Mouse (Mus musculus) layer of hippocampus, adult 18-20 months (tissue): ENCODE measurements around the gene Ushbp1. TPM values are rescaled to one million over a fixed set of nuclear protein-coding genes. Genes with fewer than 3 reads are reported as not detected.
"Not testable (repeated sequence)": the region's sequence is repeated elsewhere in the genome, so short reads cannot be mapped to it uniquely, and the experiment has no call there.

ENCODE experiments used
- DNase-seq, 2 experiments: peaks; one replicate each; pipeline ENCODE4 v3.0.0; 2022; ENCODE audit warnings: low spot score in 2 of 2
- total RNA-seq, 2 experiments: library from RNA; stranded (reverse); gene quantifications; 2 replicates each; pipeline ENCODE4 v1.2.3; 2021

The Ushbp1 gene
- total RNA-seq, 2 experiments from 2014 or later = 3.3 TPM

- DNase-seq = peak; percentile 97 to 99
Observed at GRCm38 (mm10) chr8:71371236-71371848, 24.3 kb downstream of the Ushbp1 start, which contains the start of gene Ocel1. Gene Ocel1, plus strand, starts transcription at chr8:71371298.

GRCm38 (mm10) chr8:71370711-71371235 lies 24.8 kb downstream of the Ushbp1 start:
- DNase-seq = no peak

DNA sequence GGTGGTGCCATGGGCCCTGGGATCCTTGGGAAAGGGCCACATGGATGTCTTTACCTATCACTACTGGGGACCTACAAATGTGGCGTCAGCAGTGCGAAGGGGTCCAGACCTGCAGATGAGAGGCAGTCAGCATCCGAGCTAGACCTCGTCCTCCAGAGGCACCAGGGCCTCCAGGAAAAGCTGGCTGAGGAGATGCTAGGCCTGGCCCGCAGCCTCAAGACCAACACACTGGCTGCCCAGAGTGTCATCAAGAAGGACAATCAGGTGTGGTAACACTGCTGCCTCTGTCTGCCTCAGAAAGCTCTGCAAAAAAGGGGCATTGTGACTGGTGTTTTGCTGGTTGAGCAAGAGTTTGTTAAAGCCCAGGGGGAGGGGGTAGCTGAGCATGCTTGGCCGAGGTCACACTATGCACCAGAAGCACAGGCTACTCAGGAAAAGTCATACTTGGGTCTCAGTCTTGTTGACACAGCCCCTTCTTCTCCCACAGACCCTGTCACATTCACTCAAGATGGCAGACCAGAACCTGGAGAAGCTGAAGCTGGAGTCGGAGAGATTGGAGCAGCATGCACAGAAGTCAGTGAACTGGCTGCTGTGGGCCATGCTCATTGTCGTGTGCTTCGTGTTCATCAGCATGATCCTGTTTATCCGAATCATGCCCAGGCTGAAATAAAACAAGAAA lies 26.4 kb downstream of the Ushbp1 start:
- no peak for DNase-seq

DNA sequence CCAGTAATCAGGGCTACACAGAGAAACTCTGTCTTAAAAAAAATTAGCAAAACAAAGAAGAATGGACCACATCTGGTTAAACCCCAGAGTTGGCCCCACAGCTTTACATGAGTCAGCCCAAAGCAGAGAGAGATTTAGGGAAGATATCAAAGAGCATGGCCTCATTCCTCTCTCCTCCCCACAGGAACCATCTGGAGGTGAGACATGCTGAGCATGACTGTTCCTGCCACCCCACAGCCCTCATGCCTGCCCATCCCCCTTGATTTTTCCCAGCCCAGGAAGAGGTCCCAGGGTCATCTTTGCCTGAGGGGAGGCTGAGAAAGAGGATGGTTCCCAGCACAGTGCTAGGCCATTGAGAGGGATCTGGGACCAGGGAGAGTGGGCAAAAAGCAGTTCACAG lies 27.2 kb downstream of the Ushbp1 start:
- DNase-seq = no peak

DNA sequence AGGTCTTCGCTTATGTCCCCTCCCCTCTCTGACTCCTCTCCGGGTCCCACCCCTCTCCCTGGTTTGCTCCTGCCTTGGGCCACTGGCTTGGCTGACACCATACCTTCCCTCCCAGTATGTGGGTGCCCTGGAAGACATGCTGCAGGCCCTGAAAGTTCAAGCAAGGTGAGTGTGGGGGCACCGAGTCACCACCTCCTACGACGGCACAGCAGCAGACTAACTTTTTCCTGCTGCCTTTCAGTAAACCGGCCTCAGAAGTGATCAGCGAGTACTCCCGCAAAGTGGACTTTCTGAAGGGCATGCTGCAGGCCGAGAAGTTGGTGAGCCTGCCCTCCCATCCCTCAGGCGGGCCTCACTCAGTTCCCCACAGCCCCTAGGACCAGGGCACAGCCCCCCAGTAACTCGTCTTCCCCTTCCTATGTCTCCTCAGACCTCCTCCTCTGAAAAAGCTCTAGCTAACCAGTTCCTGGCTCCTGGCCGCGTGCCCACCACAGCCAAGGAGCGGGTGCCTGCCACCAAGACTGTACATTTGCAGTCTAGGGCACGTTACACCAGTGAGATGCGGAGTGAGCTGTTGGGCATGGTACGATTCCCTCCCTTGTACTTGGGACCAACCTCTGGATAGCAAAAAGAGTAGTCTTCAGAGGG lies 27.9 kb downstream of the Ushbp1 start:
- DNase-seq = no peak

- peak; percentile 91 to 95 for DNase-seq
Observed at GRCm38 (mm10) chr8:71366771-71367528, 28.7 kb downstream of the Ushbp1 start, which contains the start of gene Use1. Gene Use1, plus strand, starts transcription at chr8:71366848.

DNA sequence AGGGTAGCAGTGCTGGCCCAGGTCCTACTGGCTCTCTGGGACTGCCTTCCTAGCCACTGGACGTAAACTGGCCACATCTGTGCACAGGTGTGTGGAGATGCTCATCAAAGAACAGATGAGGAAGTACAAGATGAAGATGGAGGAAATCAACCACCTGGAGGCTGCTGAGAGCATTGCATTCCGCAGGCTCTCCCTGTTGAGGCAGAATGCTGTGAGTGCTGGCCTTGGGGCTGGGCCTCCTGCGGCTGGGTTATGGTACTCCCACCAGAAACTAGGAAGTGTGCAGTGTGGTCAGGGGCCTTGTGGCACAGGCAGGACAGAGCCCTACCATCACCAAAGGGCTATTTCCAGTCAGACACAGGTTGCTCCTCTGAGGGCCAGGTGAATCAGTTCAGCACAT lies 37.6 kb downstream of the Ushbp1 start:
- DNase-seq = no peak

DNA sequence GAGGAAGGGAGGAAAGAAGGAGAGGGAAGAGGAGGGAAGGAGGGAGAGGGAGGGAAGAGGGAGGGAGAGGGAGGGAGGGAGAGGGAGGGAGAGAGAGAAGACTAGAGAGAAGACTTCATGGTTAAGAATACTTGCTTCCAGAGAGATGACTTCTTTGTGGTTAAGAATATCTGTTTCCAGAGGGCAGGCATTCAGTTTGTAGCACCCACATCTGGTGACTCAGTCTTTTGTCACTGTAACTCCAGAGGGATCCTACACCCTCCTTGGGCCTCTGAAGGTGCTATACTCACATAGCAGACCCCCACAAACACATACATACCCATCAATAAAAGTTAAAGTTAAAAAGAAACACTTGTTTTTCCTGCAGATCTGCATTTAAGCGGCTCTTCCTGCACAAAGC lies 44.1 kb downstream of the Ushbp1 start:
- no peak for DNase-seq

- DNase-seq = no peak
Observed at GRCm38 (mm10) chr8:71351117-71351516, 44.5 kb downstream of the Ushbp1 start.

DNA sequence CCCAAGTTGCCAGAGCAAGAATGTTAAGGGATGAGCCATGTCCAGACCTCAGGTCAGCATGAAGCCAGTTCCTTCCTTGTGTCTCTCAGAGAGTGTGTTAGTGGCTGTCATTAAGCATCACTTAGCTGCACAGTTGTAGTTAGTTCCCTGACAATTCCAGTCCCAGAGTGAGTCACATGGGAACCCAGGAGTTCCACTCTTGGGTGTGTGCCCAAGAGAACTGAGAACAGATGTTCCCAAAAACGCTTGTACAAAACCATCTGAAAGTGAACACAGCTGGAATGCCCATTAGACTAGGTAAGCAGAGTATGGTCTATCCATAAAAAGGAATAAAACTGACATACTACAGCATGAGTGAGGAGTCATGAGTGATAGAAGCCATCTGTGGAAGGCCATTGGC lies 49.0 kb downstream of the Ushbp1 start:
- no peak for DNase-seq

DNA sequence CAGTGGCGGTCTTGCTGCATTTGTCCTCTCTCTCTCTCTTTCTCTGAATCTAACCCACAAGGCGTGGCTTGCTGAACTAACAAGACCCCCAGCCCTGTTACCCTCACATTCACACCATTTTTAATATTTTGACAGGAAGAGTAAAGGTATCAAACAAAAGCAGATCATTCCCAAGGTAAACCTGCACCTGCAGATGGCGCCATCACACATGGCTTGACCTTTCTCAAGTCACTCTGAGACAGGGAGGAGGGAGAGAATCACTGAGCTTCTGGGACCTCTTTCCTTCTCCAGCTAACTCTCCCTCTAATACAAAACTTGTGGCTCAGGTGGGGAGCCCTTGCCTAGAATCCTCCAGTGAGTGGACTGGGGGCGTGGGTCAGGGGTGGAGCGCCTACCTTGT lies 55.0 kb downstream of the Ushbp1 start:
- DNase-seq = no peak

- not testable (repeated sequence) for DNase-seq
Observed at GRCm38 (mm10) chr8:71337834-71338233, 57.8 kb downstream of the Ushbp1 start.

Other genes starting within 250 kb of the Ushbp1 start
- 10 to 100 TPM; 29.1 to 32.8 TPM for gene Myo9b, start 123.1 kb downstream of the Ushbp1 start, total RNA-seq
- gene Haus8, start 122.9 kb downstream of the Ushbp1 start, total RNA-seq = 10 to 100 TPM; 10.8 to 12.7 TPM
- gene Use1, start 29.0 kb downstream of the Ushbp1 start, total RNA-seq = 100 to 1,000 TPM; 111 to 127 TPM
- 10 to 100 TPM; 14.3 to 17.9 TPM for gene Ocel1, start 24.5 kb downstream of the Ushbp1 start, total RNA-seq
- 10 to 100 TPM; 44.6 to 46.5 TPM for gene Nr2f6, start 13.8 kb downstream of the Ushbp1 start, total RNA-seq
- 100 to 1,000 TPM in 1 of 2 experiments, 10 to 100 TPM in 1; 94.1 to 103 TPM for gene Babam1, start 1.1 kb upstream of the Ushbp1 start, total RNA-seq
- gene Ankle1, start 10.2 kb upstream of the Ushbp1 start, total RNA-seq = under 1 TPM; 0.22 to 0.25 TPM
- 100 to 1,000 TPM; 287 to 312 TPM for gene Abhd8, start 67.9 kb upstream of the Ushbp1 start, total RNA-seq
- gene Mrpl34, start 69.2 kb upstream of the Ushbp1 start, total RNA-seq = 10 to 100 TPM; 48.1 to 48.9 TPM
- gene Dda1, start 73.4 kb upstream of the Ushbp1 start, total RNA-seq = 10 to 100 TPM; 82.5 to 91.6 TPM
- 10 to 100 TPM; 48.4 to 49.2 TPM for gene Ano8, start 90.2 kb upstream of the Ushbp1 start, total RNA-seq
- 10 to 100 TPM; 30.4 to 36.1 TPM for gene Gtpbp3, start 92.3 kb upstream of the Ushbp1 start, total RNA-seq
- 1 to 10 TPM; 7.4 to 7.9 TPM for gene Plvap, start 116.0 kb upstream of the Ushbp1 start, total RNA-seq
- gene Ccdc194, start 129.9 kb upstream of the Ushbp1 start, total RNA-seq = not detected
- 1 to 10 TPM; 3.8 to 5.4 TPM for gene Bst2, start 141.7 kb upstream of the Ushbp1 start, total RNA-seq
- gene Mvb12a, start 147.1 kb upstream of the Ushbp1 start, total RNA-seq = 10 to 100 TPM; 29.9 to 37.9 TPM
- under 1 TPM in 1 of 2 experiments, not detected in 1; 0.20 TPM for gene Tmem221, start 163.1 kb upstream of the Ushbp1 start, total RNA-seq
- under 1 TPM; 0.12 to 0.15 TPM for gene Nxnl1, start 170.8 kb upstream of the Ushbp1 start, total RNA-seq
- 100 to 1,000 TPM; 105 to 126 TPM for gene Slc27a1, start 173.1 kb upstream of the Ushbp1 start, total RNA-seq
- 10 to 100 TPM; 32.0 to 33.1 TPM for gene Pgls, start 196.4 kb upstream of the Ushbp1 start, total RNA-seq
- 1 to 10 TPM; 2.5 to 3.1 TPM for gene Fam129c, start 201.8 kb upstream of the Ushbp1 start, total RNA-seq
- gene Colgalt1, start 215.2 kb upstream of the Ushbp1 start, total RNA-seq = 10 to 100 TPM; 53.7 to 54.1 TPM